Mouse (Mus musculus): ENCODE measurements around the gene Olfr229.
"Not testable (repeated sequence)": the region's sequence is repeated elsewhere in the genome, so short reads cannot be mapped to it uniquely, and the experiment has no call there.

Gene Olfr229

GRCm38 (mm10) chr9:39907036-39907435 lies at the start of gene Olfr229:
Olfr229 (plus strand) TSS chr9:39907336.
- no peak for DNase-seq

GRCm38 (mm10) chr9:39866122-39866521 lies 41.0 kb upstream of the Olfr229 start, which contains the start of gene Olfr972:
Olfr972 (plus strand) TSS chr9:39866422.
- no peak for DNase-seq

GRCm38 (mm10) chr9:39871986-39872385 lies 35.1 kb upstream of the Olfr229 start:
- DNase-seq, result not testable (repeated sequence)

GRCm38 (mm10) chr9:39877541-39878396 lies 29.4 kb upstream of the Olfr229 start:
- not testable (repeated sequence) for DNase-seq

GRCm38 (mm10) chr9:39905106-39905505 lies 2.0 kb upstream of the Olfr229 start:
- no peak for DNase-seq

GRCm38 (mm10) chr9:39909939-39910338 lies 2.8 kb downstream of the Olfr229 start:
- DNase-seq, result no peak

- DNase-seq, result not testable (repeated sequence)
Measured at GRCm38 (mm10) chr9:39927975-39928836, 21.1 kb downstream of the Olfr229 start.

GRCm38 (mm10) chr9:39928837-39929236 lies 21.7 kb downstream of the Olfr229 start:
- not testable (repeated sequence) for DNase-seq

GRCm38 (mm10) chr9:39937201-39937600 lies 30.1 kb downstream of the Olfr229 start, which contains the start of gene Olfr974:
Olfr974 (plus strand) TSS chr9:39937501.
- no peak for DNase-seq

- DNase-seq, result no peak
Measured at GRCm38 (mm10) chr9:39951946-39952345, 44.8 kb downstream of the Olfr229 start, which contains the start of gene Olfr975. Olfr975 (minus strand) TSS chr9:39952046.

- DNase-seq, result not testable (repeated sequence)
Measured at GRCm38 (mm10) chr9:39961033-39961432, 53.9 kb downstream of the Olfr229 start, which contains the start of gene Olfr976. Olfr976 (minus strand) TSS chr9:39961133.
